In the genomic region with DNA sequence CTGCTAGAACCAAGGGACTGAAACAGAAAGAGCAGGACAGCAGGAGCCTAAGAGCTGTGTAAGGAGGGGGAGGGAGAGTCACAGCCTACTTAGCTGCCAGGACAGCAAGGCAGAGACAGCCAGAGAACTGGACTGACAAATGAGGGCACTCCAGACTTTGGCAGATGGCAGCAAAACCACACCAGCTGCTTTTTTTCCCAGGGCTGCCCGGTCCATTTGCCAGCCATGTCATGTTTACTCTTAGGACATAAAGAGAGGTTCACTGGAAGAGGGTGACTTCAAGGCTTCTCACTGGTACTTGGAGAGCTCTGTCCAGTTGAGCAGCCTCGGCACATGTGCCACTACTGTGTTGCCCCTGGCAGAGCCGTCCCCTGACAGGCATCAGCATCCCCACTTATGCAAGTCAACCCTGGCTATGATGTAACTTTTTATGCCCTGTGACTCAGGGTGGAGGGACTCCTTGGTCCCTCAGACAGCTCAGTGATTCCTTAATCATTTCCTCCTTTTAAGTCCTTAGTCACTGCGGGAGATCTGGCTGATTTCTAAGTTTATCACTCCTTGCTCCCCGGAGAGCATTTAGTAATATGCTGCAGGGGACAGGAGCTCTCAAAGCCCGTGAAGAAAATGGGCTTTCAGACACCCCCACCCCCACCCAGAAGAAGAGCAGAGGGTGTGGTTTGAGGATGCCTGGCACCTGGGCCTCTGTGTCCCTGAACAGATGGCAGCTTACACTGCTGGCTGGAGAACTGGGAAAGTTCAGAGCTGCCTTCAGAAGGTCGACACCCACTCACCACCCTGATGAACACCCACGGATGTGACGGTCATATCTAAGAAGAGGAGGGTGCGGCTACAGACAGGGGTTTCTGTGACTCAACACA, we compare ENCODE assay signal across 11 mouse cellular contexts. TPM values are rescaled to one million over a fixed set of nuclear protein-coding genes. Genes with fewer than 3 reads are reported as not detected.
DNase-seq lines count a peak whose midpoint lies in the region; ATAC-seq lines count a peak whose summit lies in the region.
"Had no signal": no experiment of that assay in that cellular context is flagged by ENCODE, and none has a peak within 500 bp of the region (broad histone marks: within the 10 kb centered on the region; RNA-seq: fewer than 3 reads in every experiment).

No protein-coding gene starts in this region.

- no peak overlapping the region for H3K4me2 ChIP-seq in liver, embryonic 11.5 days
- H3K4me2 ChIP-seq in liver, embryonic 12.5 days = no peak overlapping the region
- H3K4me2 ChIP-seq: limb, embryonic 12.5 days had no signal

- no peaks in the 10 kb centered on the region for H3K36me3 ChIP-seq in liver, embryonic 11.5 days (ENCODE audit: control insufficient read depth, insufficient read depth, low read length)
- H3K36me3 ChIP-seq in liver, embryonic 12.5 days = no peaks in the 10 kb centered on the region
- H3K36me3 ChIP-seq: limb, embryonic 12.5 days had no signal

- no peak overlapping the region for H3K27ac ChIP-seq in liver, embryonic 11.5 days (ENCODE audit: low read depth, low read length)
- no peak overlapping the region for H3K27ac ChIP-seq in liver, embryonic 12.5 days
- H3K27ac ChIP-seq: limb, embryonic 12.5 days had no signal

- H3K9me3 ChIP-seq in liver, embryonic 11.5 days (ENCODE audit: control insufficient read depth, low read length) = no peaks in the 10 kb centered on the region
- H3K9me3 ChIP-seq in liver, embryonic 12.5 days (replicated peaks) = no peaks in the 10 kb centered on the region
- H3K9me3 ChIP-seq: limb, embryonic 12.5 days had no signal

- no peak overlapping the region for H3K4me3 ChIP-seq in liver, embryonic 11.5 days (ENCODE audit: low read depth, low read length)
- no peak overlapping the region for H3K4me3 ChIP-seq in liver, embryonic 12.5 days
- H3K4me3 ChIP-seq: limb, embryonic 12.5 days had no signal

- peak; percentile 85 for ATAC-seq in frontal cortex, adult (ENCODE audit: low TSS enrichment)
- 0 out of 2 replicates have a peak, but pooled peaks have one; percentile 33 for ATAC-seq in megakaryocyte-erythroid progenitor cell, adult 5-6 weeks (replicated peaks; ENCODE audit: low FRiP score, low TSS enrichment, poor library complexity, severe bottlenecking)
- no peak for ATAC-seq in liver, embryonic 11.5 days (replicated peaks; ENCODE audit: low FRiP score)
- ATAC-seq in liver, embryonic 12.5 days = no peak

- no peak for DNase-seq in frontal cortex, postnatal 14 days (ENCODE audit: low spot score in 2 of 2)
- peak; percentile 82 for DNase-seq in 3T3-L1 (ENCODE audit: low read depth, low spot score)
- peak; percentile 77 for DNase-seq in cerebellum, adult 9-10 months
- DNase-seq in liver, embryonic 11.5 days (ENCODE audit: low spot score) = no peak
- no peak for DNase-seq in frontal cortex, postnatal 25 days (ENCODE audit: low spot score in 2 of 2)

- H3K27me3 ChIP-seq in liver, embryonic 11.5 days (replicated peaks; ENCODE audit: control insufficient read depth, insufficient read depth, low read length) = no peaks in the 10 kb centered on the region
- peaks cover 22% of the 10 kb centered on the region for H3K27me3 ChIP-seq in liver, embryonic 12.5 days (replicated peaks)
- H3K27me3 ChIP-seq: limb, embryonic 12.5 days had no signal

- 40% methylated on average over 10 of the region's 10 CpGs for WGBS in liver, embryonic 11.5 days
- 27% methylated on average over 10 of the region's 10 CpGs for WGBS in liver, embryonic 12.5 days (ENCODE audit: insufficient replicate concordance)

- H3K4me1 ChIP-seq in liver, embryonic 11.5 days (replicated peaks; ENCODE audit: control insufficient read depth, insufficient read depth, low read length) = no peaks in the 10 kb centered on the region
- H3K4me1 ChIP-seq in liver, embryonic 12.5 days = no peaks in the 10 kb centered on the region

- H3K9ac ChIP-seq in liver, embryonic 11.5 days (ENCODE audit: low read depth, low read length) = no peak overlapping the region
- H3K9ac ChIP-seq in liver, embryonic 12.5 days = no peak overlapping the region
- H3K9ac ChIP-seq: limb, embryonic 12.5 days had no signal

RNA-seq across cellular contexts. Expression of a gene that starts 23.6 kb away (rescaled TPM):
- total RNA-seq in megakaryocyte-erythroid progenitor cell, adult 5-6 weeks (2014; fragmentation: Nextera tagmentation) = not detected in 2 replicates
- total RNA-seq in megakaryocyte-erythroid progenitor cell, adult 5-6 weeks (2017) = 0.84 and 4.8 TPM in 2 replicates
- 2.9 TPM in 2 replicates for polyA plus RNA-seq in liver, embryonic 11.5 days (2014; fragmentation: Nextera tagmentation; extraction: Ambion mirVana)
- polyA plus RNA-seq in liver, embryonic 12.5 days (2016; fragmentation: Nextera tagmentation; extraction: Ambion mirVana) = 2.8 and 2.9 TPM in 2 replicates
- polyA plus RNA-seq: spleen, adult 2 months had no signal

RNA-seq across cellular contexts. Expression of a gene that starts 41.5 kb away (rescaled TPM):
- total RNA-seq in megakaryocyte-erythroid progenitor cell, adult 5-6 weeks (2014; fragmentation: Nextera tagmentation) = not detected in 2 replicates
- total RNA-seq in megakaryocyte-erythroid progenitor cell, adult 5-6 weeks (2017) = not detected in 2 replicates
- polyA plus RNA-seq in liver, embryonic 11.5 days (2014; fragmentation: Nextera tagmentation; extraction: Ambion mirVana) = not detected in 2 replicates
- not detected in 2 replicates for polyA plus RNA-seq in liver, embryonic 12.5 days (2016; fragmentation: Nextera tagmentation; extraction: Ambion mirVana)
- total RNA-seq: ES-E14 had no signal
- polyA plus RNA-seq: limb, embryonic 12.5 days; spleen, adult 2 months had no signal

Comparison
In these comparisons a context has a peak if more than half of its experiments do, and no peak if none do; other contexts are left out.
1. ATAC-seq: peak in frontal cortex, adult (single experiment) and megakaryocyte-erythroid progenitor cell, adult 5-6 weeks (single experiment); none in liver, embryonic 11.5 days (single experiment) and liver, embryonic 12.5 days (single experiment).
2. DNase-seq: peak in 3T3-L1 (single experiment) and cerebellum, adult 9-10 months (single experiment); none in frontal cortex, postnatal 14 days (0 of 2), liver, embryonic 11.5 days (single experiment) and frontal cortex, postnatal 25 days (0 of 2).